Mouse (Mus musculus) gastrocnemius, adult 18-20 months (tissue): ENCODE data around the gene Dlst. TPM values are rescaled to one million over a fixed set of nuclear protein-coding genes. Genes with fewer than 3 reads are reported as not detected.

Experiments used
- DNase-seq: peaks from one replicate; pipeline ENCODE4 v3.0.0; 2021; ENCODE audit warnings: low spot score
- long read RNA-seq, 2 experiments: library from polyadenylated mRNA; stranded (forward); transcript quantifications; one replicate each; pipeline ENCODE4 v2.0.0; 2021
- total RNA-seq, 2 experiments: library from RNA; stranded (reverse); gene quantifications; 2 replicates each; pipeline ENCODE4 v1.2.3; 2021

Gene Dlst
- total RNA-seq: 100 to 1,000 TPM; 263 to 288 TPM
- long read RNA-seq, experiment 1, transcript Dlst-201 (15 exons, 2,764 nt): major isoform, 86 of 162 reads
- long read RNA-seq, experiment 1, partial matches to known transcripts: 61 of 162 reads
- long read RNA-seq, experiment 1, other reads (novel, unspliced or antisense): 12 of 162 reads
- long read RNA-seq, experiment 2, transcript Dlst-201 (15 exons, 2,764 nt): major isoform, 57 of 104 reads
- long read RNA-seq, experiment 2, partial matches to known transcripts: 43 of 104 reads
- long read RNA-seq, experiment 2, other reads (novel, unspliced or antisense): 2 of 104 reads

GRCm38 (mm10) chr12:85110698-85111592, at the start of gene Dlst, which contains the start of gene Prox2:
Gene Dlst, plus strand, starts transcription at chr12:85110833.
Gene Prox2, minus strand, starts transcription at chr12:85110759.
- peak; percentile 89 for DNase-seq

- DNase-seq: no peak
Observed at GRCm38 (mm10) chr12:85071043-85071442, 39.6 kb upstream of the Dlst start.

- no peak for DNase-seq
Observed at GRCm38 (mm10) chr12:85077100-85077499, 33.5 kb upstream of the Dlst start.

- no peak for DNase-seq
Observed at GRCm38 (mm10) chr12:85084257-85084656, 26.4 kb upstream of the Dlst start.

GRCm38 (mm10) chr12:85084941-85085340, 25.7 kb upstream of the Dlst start:
- DNase-seq: no peak

GRCm38 (mm10) chr12:85087845-85088244, 22.8 kb upstream of the Dlst start:
- DNase-seq: no peak

- no peak for DNase-seq
Observed at GRCm38 (mm10) chr12:85091190-85091589, 19.4 kb upstream of the Dlst start.

- peak; percentile 76 for DNase-seq
Observed at GRCm38 (mm10) chr12:85092214-85092613, 18.4 kb upstream of the Dlst start.

- DNase-seq: peak; percentile 63
Observed at GRCm38 (mm10) chr12:85094010-85094409, 16.6 kb upstream of the Dlst start.

GRCm38 (mm10) chr12:85094706-85095105, 15.9 kb upstream of the Dlst start:
- DNase-seq: peak; percentile 68

- no peak for DNase-seq
Observed at GRCm38 (mm10) chr12:85095146-85095545, 15.5 kb upstream of the Dlst start.

- DNase-seq: no peak
Observed at GRCm38 (mm10) chr12:85095859-85096258, 14.8 kb upstream of the Dlst start.

- no peak for DNase-seq
Observed at GRCm38 (mm10) chr12:85101001-85101400, 9.6 kb upstream of the Dlst start.

GRCm38 (mm10) chr12:85101521-85102106, 9.0 kb upstream of the Dlst start:
- DNase-seq: no peak

- no peak for DNase-seq
Observed at GRCm38 (mm10) chr12:85103096-85103495, 7.5 kb upstream of the Dlst start.

GRCm38 (mm10) chr12:85104789-85105188, 5.8 kb upstream of the Dlst start:
- no peak for DNase-seq

GRCm38 (mm10) chr12:85106292-85106691, 4.3 kb upstream of the Dlst start:
- no peak for DNase-seq

- no peak for DNase-seq
Observed at GRCm38 (mm10) chr12:85108643-85109042, 2.0 kb upstream of the Dlst start.

GRCm38 (mm10) chr12:85109426-85109825, 1.2 kb upstream of the Dlst start:
- no peak for DNase-seq

- DNase-seq: peak; percentile 18
Observed at GRCm38 (mm10) chr12:85110011-85110697, 479 bp upstream of the Dlst start.

GRCm38 (mm10) chr12:85112550-85113251, 2.1 kb downstream of the Dlst start:
- no peak for DNase-seq
